Mouse (Mus musculus) hindbrain, postnatal 0 days (tissue): Measurements from ENCODE around the gene Plekho2. TPM values are rescaled to one million over a fixed set of nuclear protein-coding genes. Genes with fewer than 3 reads are reported as not detected.

Experiments
- ATAC-seq: fragments of 200-750 bp; cut with Nextera tagmentation; 2 replicates; pipeline ENCODE4 v1.8.0; 2017; ENCODE audit warnings: mild to moderate bottlenecking, moderate TSS enrichment, moderate library complexity
- DNase-seq: peaks from one replicate; pipeline ENCODE4 v3.0.0-alpha.2; 2015; ENCODE audit warnings: low spot score
- H3K27ac ChIP-seq: fragments of 300-500 bp; sonication (generic); 2 replicates; pipeline ENCODE4 v1.5.1; 2014; ENCODE audit warnings: mild to moderate bottlenecking
- H3K27me3 ChIP-seq: fragments of 300-500 bp; sonication (generic); 2 replicates; pipeline ENCODE4 v1.6.1; 2014; ENCODE audit warnings: low read length, mixed read lengths; ENCODE audit not compliant: insufficient read depth
- H3K36me3 ChIP-seq: fragments of 300-500 bp; sonication (generic); 2 replicates; pipeline ENCODE4 v1.6.1; 2014; ENCODE audit warnings: low read length, mixed read lengths; ENCODE audit not compliant: insufficient read depth
- H3K4me1 ChIP-seq: fragments of 300-500 bp; sonication (generic); 2 replicates; pipeline ENCODE4 v1.6.1; 2014; ENCODE audit warnings: antibody characterized with exemption, low read length, mixed read lengths; ENCODE audit not compliant: insufficient read depth
- H3K4me2 ChIP-seq: fragments of 300-500 bp; sonication (generic); 2 replicates; pipeline ENCODE4 v1.6.1; 2014; ENCODE audit warnings: low read depth, mild to moderate bottlenecking, low read length, moderate library complexity, mixed read lengths
- H3K4me3 ChIP-seq: fragments of 300-500 bp; sonication (generic); 2 replicates; pipeline ENCODE4 v1.5.1; 2014; ENCODE audit warnings: low read length
- H3K9ac ChIP-seq: fragments of 300-500 bp; sonication (generic); replicated peaks from 2 replicates; pipeline ENCODE4 v1.6.1; 2014; ENCODE audit warnings: mild to moderate bottlenecking, low read length, moderate library complexity, mixed read lengths
- H3K9me3 ChIP-seq: fragments of 300-500 bp; sonication (generic); 2 replicates; pipeline ENCODE4 v1.6.1; 2016; ENCODE audit warnings: low read length, mixed read lengths
- CTCF ChIP-seq: IDR thresholded peaks from 2 replicates; pipeline ENCODE4 v1.5.1; 2016; ENCODE audit warnings: antibody characterized with exemption, control low read depth, low read depth
- WGBS: fragments of 180-500 bp; shearing (Covaris S2); extraction: QIAGEN DNeasy Blood & Tissue Kit; methylation state at CpG from one replicate; pipeline ENCODE4 v1.1.7; 2014; 5-methylcytosine and 5-hydroxymethylcytosine counted together
- polyA plus RNA-seq: library from polyadenylated mRNA; unstranded; fragments of >200 nt; fragmentation: Nextera tagmentation; extraction: Ambion mirVana; gene quantifications from 2 replicates; pipeline ENCODE4 v1.2.1, GENCODE M21; 2015
- total RNA-seq: library from RNA; depleted of rRNA; stranded (reverse); fragments of >200 nt; gene quantifications from 2 replicates; pipeline ENCODE4 v1.2.3, GENCODE M21; 2014

Plekho2 gene
- total and polyA plus RNA-seq, 2 experiments from 2014 or later, result 7.0 to 17.9 TPM

- Histone ChIP-seq H3K27me3 (no peaks in the 10 kb centered on the region), H3K4me3 (no peak overlapping the region), H3K27ac (no peak overlapping the region), H3K4me2 (no peak overlapping the region), H3K4me1 (no peaks in the 10 kb centered on the region), H3K9ac (no peak overlapping the region), H3K9me3 (no peaks in the 10 kb centered on the region), H3K36me3 (no peaks in the 10 kb centered on the region)
- no peak for TF ChIP-seq CTCF
- ATAC-seq (no peak), DNase-seq (no peak)
- 65% methylated on average over 3 of the region's 3 CpGs for WGBS
Observed at GRCm38 (mm10) chr9:65535191-65535722, 44.6 kb downstream of the Plekho2 start.

GRCm38 (mm10) chr9:65534111-65534510 lies 45.7 kb downstream of the Plekho2 start:
- Histone ChIP-seq H3K27ac (no peak overlapping the region), H3K36me3 (no peaks in the 10 kb centered on the region), H3K9ac (no peak overlapping the region), H3K9me3 (no peaks in the 10 kb centered on the region), H3K4me1 (no peaks in the 10 kb centered on the region), H3K4me2 (no peak overlapping the region), H3K27me3 (no peaks in the 10 kb centered on the region), H3K4me3 (no peak overlapping the region)
- DNase-seq (no peak), ATAC-seq (no peak)
- WGBS, result 99% methylated on average over 3 of the region's 3 CpGs
- TF ChIP-seq CTCF, result no peak

- TF ChIP-seq CTCF, result no peak
- Histone ChIP-seq H3K4me1 (no peaks in the 10 kb centered on the region), H3K27me3 (no peaks in the 10 kb centered on the region), H3K9ac (no peak overlapping the region), H3K4me3 (no peak overlapping the region), H3K4me2 (no peak overlapping the region), H3K36me3 (no peaks in the 10 kb centered on the region), H3K9me3 (no peaks in the 10 kb centered on the region), H3K27ac (no peak overlapping the region)
- DNase-seq (no peak), ATAC-seq (no peak)
- 82% methylated on average over 8 of the region's 8 CpGs for WGBS
Observed at GRCm38 (mm10) chr9:65532986-65533385, 46.9 kb downstream of the Plekho2 start.

GRCm38 (mm10) chr9:65531283-65531682 lies 48.6 kb downstream of the Plekho2 start:
- 87% methylated on average over 5 of the region's 5 CpGs for WGBS
- no peak overlapping the region for H3K27ac ChIP-seq
- H3K4me2 ChIP-seq, result no peak overlapping the region
- H3K9me3 ChIP-seq, result no peaks in the 10 kb centered on the region
- DNase-seq (no peak), ATAC-seq (no peak)
- no peak overlapping the region for H3K9ac ChIP-seq
- TF ChIP-seq CTCF, result no peak
- H3K27me3 ChIP-seq, result no peaks in the 10 kb centered on the region
- H3K4me1 ChIP-seq, result no peaks in the 10 kb centered on the region
- H3K4me3 ChIP-seq, result no peak overlapping the region
- H3K36me3 ChIP-seq, result no peaks in the 10 kb centered on the region

GRCm38 (mm10) chr9:65529659-65530058 lies 50.2 kb downstream of the Plekho2 start:
- H3K9ac ChIP-seq, result no peak overlapping the region
- no peak overlapping the region for H3K27ac ChIP-seq
- DNase-seq, result no peak
- no peak overlapping the region for H3K4me3 ChIP-seq
- no peak for TF ChIP-seq CTCF
- H3K36me3 ChIP-seq, result no peaks in the 10 kb centered on the region
- no peak for ATAC-seq
- no peak overlapping the region for H3K4me2 ChIP-seq
- H3K9me3 ChIP-seq, result no peaks in the 10 kb centered on the region
- H3K27me3 ChIP-seq, result no peaks in the 10 kb centered on the region
- no peaks in the 10 kb centered on the region for H3K4me1 ChIP-seq
- WGBS, result 44% methylated on average over 8 of the region's 8 CpGs

GRCm38 (mm10) chr9:65528417-65529038 lies 51.3 kb downstream of the Plekho2 start:
- Histone ChIP-seq H3K4me3 (no peak overlapping the region), H3K27me3 (no peaks in the 10 kb centered on the region), H3K4me1 (no peaks in the 10 kb centered on the region), H3K9ac (no peak overlapping the region), H3K4me2 (no peak overlapping the region), H3K36me3 (no peaks in the 10 kb centered on the region), H3K9me3 (no peaks in the 10 kb centered on the region), H3K27ac (no peak overlapping the region)
- TF ChIP-seq CTCF, result no peak
- ATAC-seq (no peak), DNase-seq (no peak)
- WGBS, result 76% methylated on average over 6 of the region's 6 CpGs

GRCm38 (mm10) chr9:65525445-65526195 lies 54.2 kb downstream of the Plekho2 start:
- WGBS, result 82% methylated on average over 10 of the region's 10 CpGs
- ATAC-seq, result no peak
- DNase-seq, result no peak
- no peak overlapping the region for H3K4me3 ChIP-seq
- H3K9me3 ChIP-seq, result no peaks in the 10 kb centered on the region
- H3K27ac ChIP-seq, result no peak overlapping the region
- no peak for TF ChIP-seq CTCF
- H3K9ac ChIP-seq, result no peak overlapping the region
- 0 out of 2 replicates have a peak, but pooled peaks cover 6% of the 10 kb centered on the region for H3K4me1 ChIP-seq
- H3K36me3 ChIP-seq, result no peaks in the 10 kb centered on the region
- H3K27me3 ChIP-seq, result no peaks in the 10 kb centered on the region
- H3K4me2 ChIP-seq, result no peak overlapping the region
